In genomic region chr7:30908992-30909431, GRCm38 (mm10) we compare ENCODE assay signal across 8 mouse cellular contexts. TPM values are rescaled to one million over a fixed set of nuclear protein-coding genes. Genes with fewer than 3 reads are reported as not detected.
DNase-seq lines count a peak whose midpoint lies in the region; ATAC-seq and TF ChIP-seq lines count a peak whose summit lies in the region.

No protein-coding gene starts in this region.

- no peaks in the 10 kb centered on the region for H3K9me3 ChIP-seq in heart, embryonic 11.5 days (replicated peaks; ENCODE audit: control insufficient read depth, low read length)
- no peaks in the 10 kb centered on the region for H3K9me3 ChIP-seq in hindbrain, embryonic 15.5 days
- H3K9me3 ChIP-seq in midbrain, embryonic 10.5 days (replicated peaks): no peaks in the 10 kb centered on the region

- DNase-seq in heart, postnatal 14 days: no peak
- no peak for DNase-seq in midbrain, embryonic 10.5 days (ENCODE audit: low spot score)
- DNase-seq in ovary, adult 18-20 months (ENCODE audit: low spot score): no peak
- DNase-seq in layer of hippocampus, adult 11-12 months (ENCODE audit: low spot score): no peak
- DNase-seq in gastrocnemius, postnatal 10 days: no peak

- no peak overlapping the region for H3K27ac ChIP-seq in heart, embryonic 11.5 days (ENCODE audit: low read depth, low read length)
- 0 out of 2 replicates have a peak overlapping the region, but pooled peaks have one; percentile 21 for H3K27ac ChIP-seq in bone marrow, adult 2 months (ENCODE audit: control insufficient read depth, insufficient read depth, low read depth, low read length, poor library complexity)
- H3K27ac ChIP-seq in hindbrain, embryonic 15.5 days (replicated peaks): no peak overlapping the region
- H3K27ac ChIP-seq in midbrain, embryonic 10.5 days (replicated peaks): 0 out of 2 replicates have a peak overlapping the region, but pooled peaks have one; percentile 23

- H3K27me3 ChIP-seq in heart, embryonic 11.5 days (ENCODE audit: control insufficient read depth, insufficient read depth, low read length): peaks cover 11% of the 10 kb centered on the region; the same call in 1 of the 2 replicates
- H3K27me3 ChIP-seq in hindbrain, embryonic 15.5 days: 0 out of 2 replicates have a peak, but pooled peaks cover 2% of the 10 kb centered on the region
- peaks cover 6% of the 10 kb centered on the region for H3K27me3 ChIP-seq in midbrain, embryonic 10.5 days (ENCODE audit: low read depth, poor library complexity, severe bottlenecking)

- TF ChIP-seq CTCF in bone marrow, adult 2 months (IDR thresholded peaks at IDR 0.05; ENCODE audit: control insufficient read depth, insufficient read depth, low read length): no peak

- no peak overlapping the region for H3K9ac ChIP-seq in heart, embryonic 11.5 days (ENCODE audit: low read depth, low read length)
- H3K9ac ChIP-seq in hindbrain, embryonic 15.5 days: no peak overlapping the region

- H3K4me1 ChIP-seq in heart, embryonic 11.5 days (ENCODE audit: control insufficient read depth, insufficient read depth, low read length): 0 out of 2 replicates have a peak, but pooled peaks cover 2% of the 10 kb centered on the region
- H3K4me1 ChIP-seq in bone marrow, adult 2 months (ENCODE audit: control insufficient read depth, insufficient read depth, low read length): no peaks in the 10 kb centered on the region; the same call in 1 of the 2 replicates
- peaks cover 8% of the 10 kb centered on the region; the same call in 1 of the 2 replicates for H3K4me1 ChIP-seq in hindbrain, embryonic 15.5 days (replicated peaks)
- peaks cover 12% of the 10 kb centered on the region for H3K4me1 ChIP-seq in midbrain, embryonic 10.5 days

- H3K4me2 ChIP-seq in heart, embryonic 11.5 days: peak overlapping the region; percentile 56
- peak overlapping the region; percentile 54 for H3K4me2 ChIP-seq in hindbrain, embryonic 15.5 days

- 27% methylated on average over 17 of the region's 17 CpGs for WGBS in heart, embryonic 11.5 days (ENCODE audit: insufficient replicate concordance)
- WGBS in bone marrow, adult 2 months: 20% methylated on average over 16 of the region's 17 CpGs
- 31% methylated on average over 17 of the region's 17 CpGs for WGBS in hindbrain, embryonic 15.5 days
- 31% methylated on average over 17 of the region's 17 CpGs for WGBS in midbrain, embryonic 10.5 days

- ATAC-seq in heart, embryonic 11.5 days (replicated peaks; ENCODE audit: insufficient number of reproducible peaks, low FRiP score, low TSS enrichment): no peak; the same call in 1 of the 2 replicates
- peak; percentile 20; the same call in 1 of the 2 replicates for ATAC-seq in hindbrain, embryonic 15.5 days (ENCODE audit: low FRiP score, low read depth)

- H3K4me3 ChIP-seq in heart, embryonic 11.5 days (ENCODE audit: low read depth, low read length): peak overlapping the region; percentile 18
- H3K4me3 ChIP-seq in bone marrow, adult 2 months (replicated peaks; ENCODE audit: control insufficient read depth, low read depth, low read length): peak overlapping the region; percentile 57
- peak overlapping the region; percentile 26 for H3K4me3 ChIP-seq in hindbrain, embryonic 15.5 days
- H3K4me3 ChIP-seq in midbrain, embryonic 10.5 days: peak overlapping the region; percentile 50

- intact Hi-C loops in heart, postnatal 14 days (cut with DNase I): no loop called here

- peak; percentile 42; the same call in 1 of the 2 replicates for TF ChIP-seq POLR2A in bone marrow, adult 2 months (IDR thresholded peaks at IDR 0.05; ENCODE audit: borderline replicate concordance, control insufficient read depth, low read depth, low read length)

- no peaks in the 10 kb centered on the region for H3K36me3 ChIP-seq in heart, embryonic 11.5 days (ENCODE audit: control insufficient read depth, insufficient read depth, low read length)
- no peaks in the 10 kb centered on the region for H3K36me3 ChIP-seq in hindbrain, embryonic 15.5 days
- no peaks in the 10 kb centered on the region for H3K36me3 ChIP-seq in midbrain, embryonic 10.5 days

RNA-seq across cellular contexts. Expression of gene Mag, which starts 5.7 kb away (rescaled TPM):
- 0.09 TPM in 1 of 2 replicates, not detected in the other for polyA plus RNA-seq in heart, embryonic 11.5 days (2014; fragmentation: Nextera tagmentation; extraction: Ambion mirVana)
- under 1 TPM; 0.15 to 0.22 TPM for total RNA-seq in heart, postnatal 14 days (2021)
- 1.1 and 7.2 TPM in 2 replicates for polyA plus RNA-seq in bone marrow, adult 2 months (2011; ENCODE audit: insufficient read depth, insufficient read length, low replicate concordance, missing spikeins)
- polyA plus RNA-seq in hindbrain, embryonic 15.5 days (2015; fragmentation: Nextera tagmentation; extraction: Ambion mirVana): 4.1 and 5.0 TPM in 2 replicates
- polyA plus RNA-seq in midbrain, embryonic 10.5 days (2016; fragmentation: Nextera tagmentation; extraction: Ambion mirVana): 0.22 and 0.52 TPM in 2 replicates
- 10 to 100 TPM in 1 of 2 experiments, 1 to 10 TPM in 1; 8.4 to 10.4 TPM for total RNA-seq in gastrocnemius, postnatal 10 days (2021)

RNA-seq across cellular contexts. Expression of gene Hamp2, which starts 15.5 kb away (rescaled TPM):
- polyA plus RNA-seq in heart, embryonic 11.5 days (2014; fragmentation: Nextera tagmentation; extraction: Ambion mirVana): not detected in 2 replicates
- total RNA-seq in heart, postnatal 14 days (2021): 1 to 10 TPM; 1.9 to 5.4 TPM
- polyA plus RNA-seq in bone marrow, adult 2 months (2011; ENCODE audit: insufficient read depth, insufficient read length, low replicate concordance, missing spikeins): not detected in 2 replicates
- not detected in 2 replicates for polyA plus RNA-seq in hindbrain, embryonic 15.5 days (2015; fragmentation: Nextera tagmentation; extraction: Ambion mirVana)
- polyA plus RNA-seq in midbrain, embryonic 10.5 days (2016; fragmentation: Nextera tagmentation; extraction: Ambion mirVana): not detected in 2 replicates
- not detected for total RNA-seq in gastrocnemius, postnatal 10 days (2021)

RNA-seq across cellular contexts. Expression of gene Cd22, which starts 28.9 kb away (rescaled TPM):
- polyA plus RNA-seq in heart, embryonic 11.5 days (2014; fragmentation: Nextera tagmentation; extraction: Ambion mirVana): not detected in 2 replicates
- under 1 TPM; 0.39 to 0.43 TPM for total RNA-seq in heart, postnatal 14 days (2021)
- 24.0 and 59.4 TPM in 2 replicates for polyA plus RNA-seq in bone marrow, adult 2 months (2011; ENCODE audit: insufficient read depth, insufficient read length, low replicate concordance, missing spikeins)
- polyA plus RNA-seq in hindbrain, embryonic 15.5 days (2015; fragmentation: Nextera tagmentation; extraction: Ambion mirVana): 0.35 TPM in 1 of 2 replicates, not detected in the other
- 0.02 TPM in 1 of 2 replicates, not detected in the other for polyA plus RNA-seq in midbrain, embryonic 10.5 days (2016; fragmentation: Nextera tagmentation; extraction: Ambion mirVana)
- total RNA-seq in gastrocnemius, postnatal 10 days (2021): 1 to 10 TPM in 1 of 2 experiments, not detected in 1; 2.3 TPM

RNA-seq across cellular contexts. Expression of gene Hamp, which starts 34.8 kb away (rescaled TPM):
- not detected in 2 replicates for polyA plus RNA-seq in heart, embryonic 11.5 days (2014; fragmentation: Nextera tagmentation; extraction: Ambion mirVana)
- total RNA-seq in heart, postnatal 14 days (2021): 10 to 100 TPM in 1 of 2 experiments, 1 to 10 TPM in 1; 5.1 to 28.3 TPM
- 9.2 and 42.2 TPM in 2 replicates for polyA plus RNA-seq in bone marrow, adult 2 months (2011; ENCODE audit: insufficient read depth, insufficient read length, low replicate concordance, missing spikeins)
- not detected in 2 replicates for polyA plus RNA-seq in hindbrain, embryonic 15.5 days (2015; fragmentation: Nextera tagmentation; extraction: Ambion mirVana)
- not detected in 2 replicates for polyA plus RNA-seq in midbrain, embryonic 10.5 days (2016; fragmentation: Nextera tagmentation; extraction: Ambion mirVana)
- total RNA-seq in gastrocnemius, postnatal 10 days (2021): not detected

RNA-seq across cellular contexts. Expression of gene Usf2, which starts 47.6 kb away (rescaled TPM):
- 18.8 and 19.6 TPM in 2 replicates for polyA plus RNA-seq in heart, embryonic 11.5 days (2014; fragmentation: Nextera tagmentation; extraction: Ambion mirVana)
- 100 to 1,000 TPM in 1 of 2 experiments, 10 to 100 TPM in 1; 90.2 to 103 TPM for total RNA-seq in heart, postnatal 14 days (2021)
- 88.9 and 89.6 TPM in 2 replicates for polyA plus RNA-seq in bone marrow, adult 2 months (2011; ENCODE audit: insufficient read depth, insufficient read length, low replicate concordance, missing spikeins)
- 27.3 and 29.3 TPM in 2 replicates for polyA plus RNA-seq in hindbrain, embryonic 15.5 days (2015; fragmentation: Nextera tagmentation; extraction: Ambion mirVana)
- 22.6 and 23.5 TPM in 2 replicates for polyA plus RNA-seq in midbrain, embryonic 10.5 days (2016; fragmentation: Nextera tagmentation; extraction: Ambion mirVana)
- 10 to 100 TPM; 76.7 to 78.9 TPM for total RNA-seq in gastrocnemius, postnatal 10 days (2021)

Comparison
In these comparisons a context has a peak if more than half of its experiments do, and no peak if none do; other contexts are left out.
1. H3K27ac ChIP-seq: peak in bone marrow, adult 2 months (single experiment) and midbrain, embryonic 10.5 days (single experiment); none in heart, embryonic 11.5 days (single experiment) and hindbrain, embryonic 15.5 days (single experiment).
2. RNA of gene Cd22, which starts 28.9 kb away (polyA plus RNA-seq): 24.0 to 59.4 TPM in bone marrow, adult 2 months; 0.35 TPM in hindbrain, embryonic 15.5 days, 0.02 TPM in midbrain, embryonic 10.5 days and not detected in heart, embryonic 11.5 days; every median in the first group is over 10 times any median in the second.
3. Peak in every context shown above with its lines, with median percentiles within 50 percentile points of each other: H3K4me3 ChIP-seq.